Mouse (Mus musculus): Measurements from ENCODE around the gene BC034090.

GRCm38 (mm10) chr1:155272953-155273352 lies 28.7 kb upstream of the BC034090 start:
- TF ChIP-seq CTCF (IDR thresholded peaks at IDR 0.05; ENCODE audit: control insufficient read depth, insufficient read depth, insufficient read length) (no peak), USF1 (IDR thresholded peaks at IDR 0.05; ENCODE audit: low read depth) (no peak), MYOD1 (IDR thresholded peaks at IDR 0.05; ENCODE audit: control insufficient read depth, insufficient read length, low read depth) (no peak), MAX (IDR thresholded peaks at IDR 0.05) (no peak), CEBPB (IDR thresholded peaks at IDR 0.05; ENCODE audit: low read depth) (no peak)

All from C2C12 (cell line).